Mouse (Mus musculus): ENCODE results near the gene Lsmem1.

The Lsmem1 gene

GRCm38 (mm10) chr12:40199302-40199701 is at the start of gene Lsmem1:
Gene Lsmem1 (minus strand): TSS chr12:40199490.
- no peak for DNase-seq

- DNase-seq: no peak
These were observed 49.3 kb upstream of the Lsmem1 start, which contains the start of gene Ifrd1 for GRCm38 (mm10) chr12:40248454-40249180. Gene Ifrd1 (minus strand): TSS chr12:40248504.

GRCm38 (mm10) chr12:40247976-40248375 is 48.7 kb upstream of the Lsmem1 start:
- no peak for DNase-seq

- DNase-seq: no peak
These were observed 48.1 kb upstream of the Lsmem1 start for GRCm38 (mm10) chr12:40247384-40247783.

GRCm38 (mm10) chr12:40245434-40245970 is 46.2 kb upstream of the Lsmem1 start:
- no peak for DNase-seq

GRCm38 (mm10) chr12:40244926-40245325 is 45.6 kb upstream of the Lsmem1 start:
- DNase-seq: no peak

GRCm38 (mm10) chr12:40243821-40244221 is 44.5 kb upstream of the Lsmem1 start:
- DNase-seq: no peak

GRCm38 (mm10) chr12:40243241-40243640 is 44.0 kb upstream of the Lsmem1 start:
- no peak for DNase-seq

- no peak for DNase-seq
These were observed 39.9 kb upstream of the Lsmem1 start for GRCm38 (mm10) chr12:40239161-40239560.

GRCm38 (mm10) chr12:40232231-40232630 is 32.9 kb upstream of the Lsmem1 start:
- DNase-seq: no peak

GRCm38 (mm10) chr12:40231632-40232031 is 32.3 kb upstream of the Lsmem1 start:
- DNase-seq: no peak

GRCm38 (mm10) chr12:40224171-40224880 is 25.0 kb upstream of the Lsmem1 start:
- DNase-seq: peak; percentile 37

- no peak for DNase-seq
These were observed 24.4 kb upstream of the Lsmem1 start for GRCm38 (mm10) chr12:40223676-40224075.

- peak; percentile 99 for DNase-seq
These were observed 23.9 kb upstream of the Lsmem1 start for GRCm38 (mm10) chr12:40223082-40223619.

- DNase-seq: peak; percentile 97
These were observed 23.2 kb upstream of the Lsmem1 start for GRCm38 (mm10) chr12:40222251-40223081.

- DNase-seq: peak; percentile 52
These were observed 22.3 kb upstream of the Lsmem1 start for GRCm38 (mm10) chr12:40221611-40222010.

- no peak for DNase-seq
These were observed 21.6 kb upstream of the Lsmem1 start for GRCm38 (mm10) chr12:40220896-40221295.

GRCm38 (mm10) chr12:40220001-40220570 is 20.8 kb upstream of the Lsmem1 start:
- peak; percentile 51 for DNase-seq

- no peak for DNase-seq
These were observed 19.2 kb upstream of the Lsmem1 start for GRCm38 (mm10) chr12:40218430-40218945.

- no peak for DNase-seq
These were observed 18.5 kb upstream of the Lsmem1 start for GRCm38 (mm10) chr12:40217776-40218175.

- no peak for DNase-seq
These were observed 15.9 kb upstream of the Lsmem1 start for GRCm38 (mm10) chr12:40214888-40215876.
